Mouse (Mus musculus): ENCODE measurements around the gene Pp2d1. TPM values are rescaled to one million over a fixed set of nuclear protein-coding genes. Genes with fewer than 3 reads are reported as not detected.

The Pp2d1 gene
- polyA plus RNA-seq, 1 experiment, result not detected

DNA sequence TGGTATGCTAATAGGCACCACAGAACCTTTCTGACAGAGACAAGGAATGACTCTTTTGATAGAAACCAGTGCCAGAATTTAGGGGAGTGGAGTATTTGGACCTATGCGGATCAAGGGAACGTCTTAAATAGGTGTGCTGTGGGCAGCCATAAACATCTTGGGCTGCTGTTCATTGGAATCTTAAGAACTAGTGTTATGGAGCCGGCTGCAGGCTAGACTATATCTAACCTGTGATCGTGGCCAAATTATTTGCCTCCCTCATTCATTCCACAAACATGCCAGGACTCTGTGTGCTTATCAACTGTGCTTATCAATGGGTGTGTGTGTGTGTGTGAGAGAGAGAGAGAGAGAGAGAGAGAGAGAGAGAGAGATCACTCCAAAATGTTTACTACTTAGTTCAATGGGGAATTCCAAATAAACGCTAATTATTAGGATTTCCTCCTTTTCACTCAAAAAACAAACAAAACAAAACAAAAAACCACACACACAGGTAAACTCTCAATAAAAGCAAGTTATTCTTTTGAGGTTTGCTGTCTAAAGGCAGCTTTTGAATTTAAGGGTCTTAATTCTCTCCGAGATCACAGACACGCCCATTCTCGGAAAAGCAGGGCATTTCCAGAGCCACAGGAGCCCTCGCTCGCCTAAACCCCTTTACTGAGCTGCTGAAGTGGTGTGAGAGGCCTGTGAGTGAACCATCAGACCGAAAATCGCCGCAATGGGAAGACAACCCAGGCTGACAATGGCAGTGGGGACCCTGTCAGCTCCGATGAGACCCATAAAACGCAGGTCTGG, 61.0 kb downstream of the Pp2d1 start:
- TF ChIP-seq POLR2A (IDR thresholded peaks at IDR 0.05; ENCODE audit: insufficient read depth, low read depth, low read length), result no peak
- no peak for TF ChIP-seq CTCF (IDR thresholded peaks at IDR 0.05; ENCODE audit: insufficient read depth, low read depth, low read length)
- WGBS, result 5% methylated on average over 15 of the region's 15 CpGs

DNA sequence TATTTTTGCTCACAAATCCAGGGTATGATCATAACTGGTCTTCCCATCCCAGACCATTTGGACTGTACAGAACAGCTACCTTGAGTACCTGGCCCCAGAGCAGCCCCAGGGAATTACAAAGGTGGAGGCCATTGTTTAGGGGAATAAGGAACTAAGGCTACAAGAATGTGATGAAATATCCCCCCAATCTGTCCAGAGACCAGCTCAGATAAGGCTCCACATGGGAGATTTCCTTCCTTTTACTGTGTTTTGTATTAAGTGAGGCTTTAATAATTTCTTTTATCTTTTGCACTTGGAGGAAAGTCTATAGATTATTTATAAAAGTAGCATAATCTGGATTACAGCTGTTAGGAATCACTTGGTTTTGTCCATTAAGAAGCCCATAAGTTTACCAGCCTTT, 70.6 kb downstream of the Pp2d1 start:
- Histone ChIP-seq H3K27ac (ENCODE audit: insufficient read depth, low read depth, low read length) (no peak overlapping the region), H3K4me3 (ENCODE audit: insufficient read depth, low read depth, low read length) (no peak overlapping the region), H3K4me1 (ENCODE audit: control insufficient read depth, insufficient read depth, low read length) (no peaks in the 10 kb centered on the region)
- TF ChIP-seq CTCF (IDR thresholded peaks at IDR 0.05; ENCODE audit: insufficient read depth, low read depth, low read length) (no peak), POLR2A (IDR thresholded peaks at IDR 0.05; ENCODE audit: insufficient read depth, low read depth, low read length) (no peak)

More for the DNA sequence above, 61.0 kb downstream of the Pp2d1 start:
- Histone ChIP-seq H3K27ac (ENCODE audit: insufficient read depth, low read depth, low read length) (peak overlapping the region; percentile 99), H3K4me3 (ENCODE audit: insufficient read depth, low read depth, low read length) (peak overlapping the region; percentile 73), H3K4me1 (ENCODE audit: control insufficient read depth, insufficient read depth, low read length) (peaks cover 2% of the 10 kb centered on the region)

- H3K4me1 ChIP-seq (ENCODE audit: control insufficient read depth, insufficient read depth, low read length), result peaks cover 5% of the 10 kb centered on the region
- TF ChIP-seq CTCF (IDR thresholded peaks at IDR 0.05; ENCODE audit: insufficient read depth, low read depth, low read length), result no peak
- no peak for TF ChIP-seq POLR2A (IDR thresholded peaks at IDR 0.05; ENCODE audit: insufficient read depth, low read depth, low read length)
- H3K4me3 ChIP-seq (ENCODE audit: insufficient read depth, low read depth, low read length), result no peak overlapping the region
- H3K27ac ChIP-seq (ENCODE audit: insufficient read depth, low read depth, low read length), result no peak overlapping the region
- WGBS, result 71% methylated on average over 4 of the region's 4 CpGs
These were observed 73.7 kb downstream of the Pp2d1 start for GRCm38 (mm10) chr17:53465569-53465968.

DNA sequence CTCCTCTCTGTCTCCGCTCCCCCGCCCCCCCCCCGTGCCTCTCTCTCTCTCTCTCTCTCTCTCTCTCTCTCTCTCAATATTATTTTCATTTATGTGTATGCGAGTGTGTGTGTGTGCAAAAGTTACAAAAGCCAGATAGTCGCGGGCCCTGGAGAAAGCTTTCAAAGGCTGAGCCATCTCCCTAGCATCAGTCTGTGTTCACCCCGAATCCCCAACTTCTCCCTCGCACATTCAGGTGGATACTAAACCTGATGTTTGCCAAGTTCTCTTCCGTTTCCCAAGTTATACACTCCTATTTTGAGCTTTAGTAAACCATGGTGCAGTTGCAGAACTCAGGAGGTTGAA, 75.8 kb downstream of the Pp2d1 start:
- Histone ChIP-seq H3K27ac (ENCODE audit: insufficient read depth, low read depth, low read length) (no peak overlapping the region), H3K4me1 (ENCODE audit: control insufficient read depth, insufficient read depth, low read length) (peaks cover 5% of the 10 kb centered on the region), H3K4me3 (ENCODE audit: insufficient read depth, low read depth, low read length) (peak overlapping the region; percentile 37)
- TF ChIP-seq CTCF (IDR thresholded peaks at IDR 0.05; ENCODE audit: insufficient read depth, low read depth, low read length), result no peak
- no peak for TF ChIP-seq POLR2A (IDR thresholded peaks at IDR 0.05; ENCODE audit: insufficient read depth, low read depth, low read length)
- 6% methylated on average over 7 of the region's 9 CpGs for WGBS

GRCm38 (mm10) chr17:53462603-53463495, 76.4 kb downstream of the Pp2d1 start, which contains the start of gene Efhb:
Efhb (minus strand) TSS chr17:53463321.
- no peak for TF ChIP-seq POLR2A (IDR thresholded peaks at IDR 0.05; ENCODE audit: insufficient read depth, low read depth, low read length)
- TF ChIP-seq CTCF (IDR thresholded peaks at IDR 0.05; ENCODE audit: insufficient read depth, low read depth, low read length), result no peak
- H3K4me1 ChIP-seq (ENCODE audit: control insufficient read depth, insufficient read depth, low read length), result peaks cover 5% of the 10 kb centered on the region
- no peak within 1 kb of the TSS for H3K27ac ChIP-seq (ENCODE audit: insufficient read depth, low read depth, low read length)
- peak within 1 kb of the TSS; percentile 37 for H3K4me3 ChIP-seq (ENCODE audit: insufficient read depth, low read depth, low read length)
- 18% methylated on average over 26 of the region's 26 CpGs for WGBS

Other genes with a start within 250 kb of the Pp2d1 start
- not detected in 2 replicates for gene Efhb, start 76.1 kb downstream of the Pp2d1 start, polyA plus RNA-seq (2012; ENCODE audit: insufficient read depth, insufficient read length, low replicate concordance, missing spikeins)
- not detected in 2 replicates for gene Rab5a, start 60.2 kb downstream of the Pp2d1 start, polyA plus RNA-seq (2012; ENCODE audit: insufficient read depth, insufficient read length, low replicate concordance, missing spikeins)
- gene Kat2b, start 27.4 kb upstream of the Pp2d1 start, polyA plus RNA-seq (2012; ENCODE audit: insufficient read depth, insufficient read length, low replicate concordance, missing spikeins), result not detected in 2 replicates
- gene Sgo1, start 149.9 kb upstream of the Pp2d1 start, polyA plus RNA-seq (2012; ENCODE audit: insufficient read depth, insufficient read length, low replicate concordance, missing spikeins), result not detected in 2 replicates

Measured in olfactory bulb, adult 2 months (tissue).